Mouse (Mus musculus): ENCODE measurements around the gene Lingo2.
"Not testable (repeated sequence)": the region's sequence is repeated elsewhere in the genome, so short reads cannot be mapped to it uniquely, and the experiment has no call there.

Lingo2 gene

DNA sequence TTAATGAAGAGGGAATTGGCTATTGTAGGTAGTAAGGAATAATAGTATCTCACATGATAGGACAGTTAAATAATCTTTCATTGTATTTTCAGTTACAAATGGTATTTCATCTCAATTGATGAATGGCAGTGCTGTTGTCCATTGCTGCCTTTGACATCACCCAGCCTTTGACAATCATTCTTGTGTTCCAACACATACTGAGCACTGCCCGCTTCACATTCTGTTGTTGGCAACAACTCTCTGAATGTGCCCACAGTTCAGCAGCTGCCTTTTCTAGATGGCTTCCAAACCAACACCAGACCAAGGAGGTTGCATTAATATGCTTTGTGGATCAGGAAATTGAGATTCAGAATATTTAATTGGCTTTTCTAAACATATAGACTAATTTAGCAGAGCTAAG is 1130.8 kb downstream of the Lingo2 start:
- no peak for DNase-seq

GRCm38 (mm10) chr4:35814698-35815097 is 1136.8 kb downstream of the Lingo2 start:
- no peak for DNase-seq

DNA sequence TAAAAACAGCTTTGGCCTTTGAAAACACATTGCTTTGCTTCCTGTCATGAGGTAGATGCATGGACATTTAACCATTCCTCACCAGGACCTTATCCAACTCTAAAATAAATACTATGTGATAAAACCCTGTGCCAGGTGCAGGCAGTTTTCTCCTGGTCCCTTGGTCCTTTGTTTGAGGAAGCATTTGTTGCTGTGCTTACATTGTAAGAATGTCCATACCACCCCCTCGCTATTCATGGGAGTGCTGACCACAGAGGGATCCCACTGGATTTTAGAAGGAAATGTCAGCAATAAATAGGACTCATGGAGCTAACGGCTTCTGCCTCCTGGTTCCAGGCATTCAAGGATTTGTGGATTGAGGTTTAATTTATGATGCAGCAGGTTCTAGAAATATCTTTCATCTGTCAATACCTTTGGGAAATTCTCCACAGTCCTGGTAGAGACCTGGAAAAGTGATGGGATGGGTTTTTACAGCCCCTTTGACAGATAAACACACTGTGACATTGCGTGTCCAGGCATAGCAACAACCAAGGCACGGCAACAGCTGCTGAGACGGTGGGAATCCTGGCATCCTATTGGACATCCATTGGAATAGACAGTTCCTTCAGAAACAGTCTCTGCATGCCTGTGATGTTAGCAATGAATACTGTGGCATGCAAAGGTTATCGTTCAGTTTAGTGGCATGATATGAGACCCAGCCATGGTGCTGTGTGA is 1143.9 kb downstream of the Lingo2 start:
- DNase-seq = no peak

GRCm38 (mm10) chr4:35806881-35807464 is 1144.6 kb downstream of the Lingo2 start:
- no peak for DNase-seq

DNA sequence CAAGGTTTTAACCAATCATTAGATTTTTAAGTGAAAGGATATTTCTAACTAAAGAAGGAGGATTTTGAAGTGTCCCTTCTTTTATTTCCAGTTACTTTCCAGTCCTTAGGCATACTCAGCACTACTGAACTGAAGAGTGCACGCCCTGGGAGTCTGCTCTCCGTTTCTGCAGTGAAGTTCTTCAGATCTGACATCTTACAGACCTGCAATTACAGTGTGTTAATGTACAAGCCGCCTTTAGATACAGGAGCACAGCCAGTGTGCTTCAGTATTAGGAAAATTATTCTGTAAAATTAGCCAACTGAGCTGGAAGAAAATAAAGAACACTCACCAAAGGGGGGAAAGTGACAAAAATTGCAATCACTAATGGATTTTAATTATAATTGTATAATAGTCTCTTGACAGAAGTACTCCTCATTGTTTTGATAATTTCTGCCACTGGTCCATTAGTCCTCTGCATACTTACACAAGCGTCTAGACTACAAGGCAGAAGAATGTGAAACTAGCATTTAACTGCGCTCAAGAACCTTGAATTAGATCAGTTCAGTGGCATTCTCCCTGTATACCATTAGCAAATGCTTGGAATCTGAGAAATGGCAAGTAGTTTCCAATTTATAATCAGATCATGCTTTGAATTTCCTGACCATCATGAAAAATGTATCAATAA is 1167.2 kb downstream of the Lingo2 start:
- DNase-seq = no peak

DNA sequence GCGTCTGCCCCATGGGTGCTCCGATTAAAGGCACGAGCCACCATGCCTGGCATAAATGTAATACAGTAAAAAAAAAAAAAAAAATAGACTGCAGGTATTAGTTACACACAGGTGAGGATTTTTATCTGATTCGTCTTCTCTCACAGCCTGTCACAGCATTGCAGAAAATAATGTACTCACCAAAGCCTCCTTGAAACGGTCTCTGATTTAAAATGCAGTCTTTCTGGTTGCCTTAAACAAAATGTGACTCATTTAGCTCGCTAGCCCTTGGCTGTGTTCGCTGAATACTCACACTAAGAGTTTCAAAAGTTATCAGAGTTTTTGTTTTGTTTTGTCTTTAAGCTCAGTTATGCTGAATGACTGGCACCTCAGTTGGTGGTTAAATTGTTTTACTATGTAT is 1180.7 kb downstream of the Lingo2 start:
- DNase-seq = no peak

- DNase-seq = no peak
Observed at GRCm38 (mm10) chr4:35766905-35767304, 1184.6 kb downstream of the Lingo2 start.

GRCm38 (mm10) chr4:35761181-35761580 is 1190.4 kb downstream of the Lingo2 start:
- DNase-seq = no peak

DNA sequence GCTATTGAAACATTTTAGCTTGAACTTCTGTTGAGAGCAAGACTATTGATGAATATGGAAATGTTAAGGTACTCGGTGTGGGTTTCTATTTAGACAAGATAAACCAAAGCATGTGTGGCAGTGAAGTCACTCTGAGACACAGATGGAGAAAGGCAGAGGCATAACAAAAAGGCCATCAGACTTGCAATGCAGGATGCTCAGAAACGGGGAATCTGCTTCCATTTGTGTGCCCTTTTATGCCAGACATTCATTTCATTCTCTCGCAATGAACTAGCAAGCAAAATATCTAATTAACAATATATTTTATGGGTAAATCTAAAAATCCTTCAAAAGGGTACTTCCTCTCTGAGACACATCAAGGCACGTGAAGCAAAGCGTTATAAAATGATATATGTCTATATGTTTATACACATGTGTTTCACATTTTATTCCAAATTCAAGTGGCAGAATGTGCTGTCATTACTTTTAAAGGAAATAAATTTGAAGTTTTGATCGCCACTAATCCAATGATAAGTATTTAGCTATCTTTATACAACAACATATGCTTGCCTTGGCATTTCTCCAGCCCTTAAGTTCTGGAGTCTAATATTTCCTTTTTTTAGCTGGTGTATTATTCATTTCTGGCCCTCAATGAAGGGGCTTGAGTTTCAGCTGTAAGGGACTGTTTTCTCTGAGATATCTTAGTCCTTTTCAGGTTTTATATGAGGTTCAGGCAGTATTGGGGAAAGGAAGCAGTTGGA is 1199.3 kb downstream of the Lingo2 start:
- no peak for DNase-seq

- DNase-seq = no peak
Observed at GRCm38 (mm10) chr4:35746693-35747092, 1204.9 kb downstream of the Lingo2 start.

- DNase-seq = no peak
Observed at GRCm38 (mm10) chr4:35724774-35725173, 1226.8 kb downstream of the Lingo2 start.

GRCm38 (mm10) chr4:35704126-35704525 is 1247.4 kb downstream of the Lingo2 start:
- no peak for DNase-seq

DNA sequence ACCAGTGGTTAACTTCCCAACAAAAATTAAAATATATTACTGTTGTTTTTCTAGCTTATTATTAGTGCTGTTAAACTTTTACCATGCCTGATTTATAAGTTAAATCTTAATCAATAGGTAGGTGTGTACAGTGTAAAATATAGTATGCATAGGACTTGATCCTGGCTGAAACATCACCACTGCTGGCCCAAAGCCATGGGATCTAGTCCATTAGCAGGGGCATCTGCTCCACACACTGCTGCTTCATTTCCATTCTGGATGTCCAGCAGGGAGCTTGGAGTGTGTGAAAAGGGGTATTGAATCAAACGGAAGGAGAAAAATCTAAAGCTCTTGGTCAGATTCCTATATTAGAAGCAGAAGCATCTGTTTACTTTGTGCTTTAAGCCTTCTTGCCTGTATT is 1248.9 kb downstream of the Lingo2 start:
- no peak for DNase-seq

GRCm38 (mm10) chr4:35695137-35695522 is 1256.4 kb downstream of the Lingo2 start:
- no peak for DNase-seq

DNA sequence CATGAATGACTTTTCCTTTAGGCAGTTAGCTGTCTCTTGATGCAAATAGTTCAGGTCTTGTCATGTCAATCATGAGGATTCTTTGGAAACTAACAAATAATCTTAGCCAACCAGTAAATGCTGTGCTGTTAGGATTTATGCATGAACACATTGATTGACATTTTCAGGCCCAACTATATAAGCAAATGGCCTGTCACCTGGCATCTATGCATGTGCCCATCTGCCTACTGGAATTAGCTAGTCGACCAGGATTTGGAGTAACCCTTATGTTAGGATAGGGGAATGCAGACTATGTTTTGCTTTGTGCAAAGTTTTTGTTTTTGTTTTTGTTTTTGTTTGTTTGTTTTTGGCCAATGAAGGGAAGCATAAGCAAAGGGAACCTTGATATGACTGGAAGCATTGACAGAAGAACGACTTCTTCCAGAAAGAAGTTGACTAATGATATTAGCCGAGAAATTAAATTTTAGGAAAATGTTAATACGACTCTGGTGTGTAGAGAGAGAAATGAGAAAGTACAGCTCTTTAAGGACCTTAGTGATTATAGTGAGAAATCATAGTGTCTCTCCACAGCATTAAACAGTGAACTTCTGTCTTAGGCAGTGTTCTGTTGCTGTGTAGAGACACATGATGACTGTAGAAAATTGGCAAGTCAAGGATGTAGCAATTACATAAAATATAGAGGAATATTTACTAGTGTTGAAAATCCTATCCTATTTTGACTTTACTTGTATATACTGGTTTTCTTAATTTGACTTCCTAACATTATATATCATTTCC is 1257.0 kb downstream of the Lingo2 start:
- no peak for DNase-seq

DNA sequence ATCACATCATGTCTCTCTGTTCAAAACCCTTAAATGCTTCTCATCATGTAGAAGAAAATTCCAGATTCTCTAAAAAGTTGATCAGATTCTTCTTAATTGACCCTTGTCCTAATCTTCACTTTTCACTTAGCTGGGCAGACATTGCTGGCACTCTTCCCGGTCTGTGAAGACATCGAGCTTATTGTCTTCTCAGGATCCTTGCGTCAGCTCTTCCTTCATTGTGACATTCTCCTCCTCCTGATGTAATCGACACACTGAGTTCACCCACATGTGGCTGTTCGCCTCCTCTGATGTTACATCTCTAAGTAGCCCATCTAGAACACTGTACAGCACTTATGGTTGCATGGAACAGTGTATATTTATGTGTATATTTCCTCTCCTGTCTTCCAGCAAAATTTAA is 1261.0 kb downstream of the Lingo2 start:
- DNase-seq = no peak

- DNase-seq = not testable (repeated sequence)
Observed at GRCm38 (mm10) chr4:35688498-35689240, 1262.9 kb downstream of the Lingo2 start.

Data from kidney, adult 11 months (tissue).